Mouse (Mus musculus): ENCODE measurements at regions not wholly inside any gene's neighbourhood (a gene's known extent, or its start where the extent isn't known, plus 50 kb on each side); places are given as distances from the start of the nearest gene placed in this dataset.

GRCm38 (mm10) chr7:72501431-72501830 lies 195.0 kb upstream of the Mctp2 start:
- DNase-seq (ENCODE audit: low spot score) = no peak

DNA sequence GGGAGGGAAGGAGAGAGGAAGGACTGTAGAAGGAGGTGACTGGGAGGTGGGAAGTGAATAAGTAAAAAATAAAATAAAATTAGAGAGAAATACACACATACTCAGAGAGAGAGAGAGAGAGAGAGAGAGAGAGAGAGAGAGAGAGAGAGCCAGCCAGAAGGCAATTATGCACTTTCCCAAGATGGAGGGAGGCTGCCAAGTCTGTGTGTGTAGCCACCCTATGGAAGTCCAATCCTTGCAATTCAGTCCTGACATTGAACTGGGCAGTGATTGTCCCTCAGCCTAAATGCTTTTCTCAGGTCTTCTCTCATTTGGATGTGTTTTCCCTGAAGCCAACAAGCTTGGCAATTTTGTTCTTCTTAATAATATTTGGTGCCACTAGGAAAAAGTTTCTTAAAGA lies 197.3 kb upstream of the Mctp2 start:
- no peak for DNase-seq (ENCODE audit: low spot score)

- no peak for DNase-seq (ENCODE audit: low spot score)
Measured at GRCm38 (mm10) chr7:72504268-72504667, 197.9 kb upstream of the Mctp2 start.

DNA sequence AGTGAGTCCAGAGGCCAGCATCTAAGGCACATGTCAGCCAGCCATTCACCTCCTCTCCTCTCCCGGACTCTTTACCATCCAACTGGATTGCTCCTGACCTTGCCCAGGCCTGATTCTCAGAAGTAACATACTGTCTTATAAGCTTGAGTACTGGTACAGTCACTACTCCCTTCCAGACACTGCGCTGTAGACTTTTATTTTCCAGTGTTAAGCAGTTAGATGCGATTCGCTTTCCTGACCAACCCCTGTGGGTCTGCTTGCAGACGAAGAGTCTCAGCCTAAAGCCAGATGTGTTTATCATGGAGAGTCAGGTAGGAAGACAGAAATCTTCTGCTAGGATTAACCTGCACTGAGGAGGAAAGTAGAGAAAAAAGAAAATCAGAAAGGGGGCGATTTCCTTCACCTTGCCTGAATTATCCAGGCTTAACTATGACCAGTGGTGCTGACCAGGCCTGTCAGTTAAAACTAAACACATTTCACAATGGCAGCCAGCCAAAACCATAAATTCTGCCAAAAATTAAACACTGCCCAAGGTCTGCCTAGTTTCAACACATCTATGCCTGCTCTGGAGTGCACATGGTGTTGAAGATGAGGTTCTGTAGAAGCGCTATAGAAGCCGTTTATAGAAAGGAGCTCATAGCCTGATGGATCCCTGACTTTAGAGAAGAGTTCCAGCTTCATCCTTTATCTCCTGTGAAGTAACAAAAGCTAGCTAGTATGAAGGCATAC lies 199.5 kb upstream of the Mctp2 start:
- peak; percentile 73 for DNase-seq (ENCODE audit: low spot score)

- DNase-seq (ENCODE audit: low spot score) = no peak
Measured at GRCm38 (mm10) chr7:72507946-72508345, 201.5 kb upstream of the Mctp2 start.

DNA sequence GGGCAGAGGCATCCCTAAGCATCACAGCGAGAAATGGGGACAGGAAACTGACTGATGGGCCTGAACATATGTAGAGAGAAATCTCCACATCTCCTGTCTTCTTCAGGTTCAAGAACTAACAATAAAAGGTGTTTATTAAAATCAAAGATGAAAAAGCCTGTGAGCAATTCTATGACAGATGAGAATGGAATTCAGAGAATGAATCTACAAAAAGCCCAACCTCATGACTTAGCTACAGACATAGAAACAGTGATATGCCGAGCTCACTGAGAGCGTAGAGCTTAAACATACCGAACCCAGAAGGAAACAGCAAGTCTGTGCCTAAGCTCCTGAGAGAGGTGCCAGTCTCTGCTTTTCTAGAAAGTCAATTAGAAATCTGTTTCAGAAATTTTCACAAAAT lies 203.7 kb upstream of the Mctp2 start:
- DNase-seq (ENCODE audit: low spot score) = no peak

DNA sequence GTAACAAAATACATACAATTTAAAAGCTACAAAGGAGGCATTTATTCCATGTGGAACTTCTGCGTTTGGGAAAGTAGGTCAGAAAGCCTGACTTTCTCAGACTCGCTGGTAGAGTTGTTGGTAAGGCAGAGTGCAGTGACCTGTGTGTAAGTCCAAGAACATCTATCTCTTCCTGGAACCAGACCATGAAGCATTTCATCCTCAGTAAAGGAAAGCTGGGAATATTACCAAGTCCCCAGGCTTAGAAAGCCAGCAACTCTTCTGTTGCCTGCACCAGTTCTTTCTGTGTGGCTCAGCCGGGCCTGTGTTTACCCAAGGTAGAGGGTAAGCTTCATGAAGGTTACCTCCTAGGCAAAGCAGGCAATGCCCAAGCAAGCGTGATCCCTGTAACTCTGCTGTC lies 207.0 kb upstream of the Mctp2 start:
- DNase-seq (ENCODE audit: low spot score) = no peak

- no peak for DNase-seq (ENCODE audit: low spot score)
Measured at GRCm38 (mm10) chr7:72514851-72515250, 208.4 kb upstream of the Mctp2 start.

GRCm38 (mm10) chr7:72518421-72518972 lies 212.1 kb upstream of the Mctp2 start:
- DNase-seq (ENCODE audit: low spot score) = no peak

- no peak for DNase-seq (ENCODE audit: low spot score)
Measured at GRCm38 (mm10) chr7:72519359-72520115, 213.1 kb upstream of the Mctp2 start.

DNA sequence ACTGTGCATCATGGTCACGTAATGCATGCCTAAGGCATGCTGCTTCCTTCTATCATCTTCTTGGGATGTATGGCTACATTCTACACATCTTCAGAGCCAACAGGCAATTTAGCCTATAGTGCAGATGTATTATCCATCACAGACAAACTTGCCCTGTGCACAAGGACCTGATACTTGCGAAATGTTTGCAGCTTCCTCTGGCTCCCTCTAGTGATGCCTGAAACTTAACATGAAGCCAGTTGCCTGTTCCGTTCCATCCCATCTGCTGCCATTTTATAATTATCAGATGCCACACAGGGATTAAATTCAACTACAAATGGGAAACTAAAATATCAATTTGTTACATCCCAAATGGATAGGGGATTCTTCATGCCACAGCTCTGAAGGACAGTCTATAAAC lies 222.5 kb upstream of the Mctp2 start:
- DNase-seq (ENCODE audit: low spot score) = no peak

DNA sequence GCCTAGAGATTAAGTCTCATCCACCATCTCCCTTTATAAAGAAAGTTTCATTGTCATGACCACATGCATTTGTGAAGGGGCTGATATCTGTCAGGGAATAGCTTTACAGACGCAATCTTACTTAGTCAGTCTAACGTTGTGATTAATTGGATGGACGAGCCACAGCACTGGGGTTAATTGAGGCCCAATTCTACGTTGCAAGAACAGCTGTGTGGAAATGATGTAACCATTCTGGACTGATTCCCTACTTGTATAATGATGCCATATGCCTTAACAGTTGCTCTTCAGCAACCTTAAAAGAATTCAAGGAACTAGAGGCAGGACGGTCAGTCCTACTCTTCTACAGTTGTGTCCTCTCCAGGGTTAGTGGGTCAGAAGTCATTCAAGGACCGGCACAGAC lies 231.9 kb upstream of the Mctp2 start:
- no peak for DNase-seq (ENCODE audit: low spot score)

GRCm38 (mm10) chr7:72539915-72540314 lies 233.5 kb upstream of the Mctp2 start:
- no peak for DNase-seq (ENCODE audit: low spot score)

- DNase-seq (ENCODE audit: low spot score) = no peak
Measured at GRCm38 (mm10) chr7:72541521-72542478, 235.4 kb upstream of the Mctp2 start.

GRCm38 (mm10) chr7:72543501-72543900 lies 237.1 kb upstream of the Mctp2 start:
- DNase-seq (ENCODE audit: low spot score) = no peak

GRCm38 (mm10) chr7:72543946-72544345 lies 237.5 kb upstream of the Mctp2 start:
- DNase-seq (ENCODE audit: low spot score) = peak; percentile 16

DNA sequence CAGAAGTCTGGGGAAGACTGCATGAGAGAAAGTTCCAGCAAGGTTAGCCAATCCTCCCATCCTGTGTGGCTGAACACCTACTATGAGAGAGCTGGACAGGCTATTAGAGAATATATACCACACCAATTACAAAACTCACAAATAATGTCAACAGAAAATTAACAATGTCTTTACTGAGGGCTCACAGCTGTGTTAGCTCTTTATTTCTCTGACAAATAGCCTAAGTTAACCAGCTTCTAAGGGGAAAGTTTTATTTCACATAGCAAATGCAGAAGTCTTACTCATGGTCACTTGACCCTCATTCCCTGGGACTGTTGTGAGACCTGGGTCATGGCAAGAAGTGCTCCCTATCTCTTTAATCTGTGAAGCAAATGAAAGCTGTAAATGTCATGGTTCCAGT lies 261.0 kb upstream of the Mctp2 start:
- no peak for DNase-seq (ENCODE audit: low spot score)

GRCm38 (mm10) chr7:72569177-72569576 lies 262.8 kb upstream of the Mctp2 start:
- DNase-seq (ENCODE audit: low spot score) = no peak

- no peak for DNase-seq (ENCODE audit: low spot score)
Measured at GRCm38 (mm10) chr7:72574316-72574715, 267.9 kb upstream of the Mctp2 start.

- no peak for DNase-seq (ENCODE audit: low spot score)
Measured at GRCm38 (mm10) chr7:72584427-72584826, 278.0 kb upstream of the Mctp2 start.

- no peak for DNase-seq (ENCODE audit: low spot score)
Measured at GRCm38 (mm10) chr7:72589241-72589668, 282.8 kb upstream of the Mctp2 start.

All from yolk sac, embryonic 10.5 days (tissue).